Mouse (Mus musculus) layer of hippocampus, adult 18-20 months (tissue): Measurements from ENCODE around the gene Gm3404. TPM values are rescaled to one million over a fixed set of nuclear protein-coding genes. Genes with fewer than 3 reads are reported as not detected.
"Not testable (repeated sequence)": the region's sequence is repeated elsewhere in the genome, so short reads cannot be mapped to it uniquely, and the experiment has no call there.

Experiments
- DNase-seq, 2 experiments: peaks; one replicate each; pipeline ENCODE4 v3.0.0; 2022; ENCODE audit warnings: low spot score in 2 of 2
- long read RNA-seq: library from polyadenylated mRNA; stranded (forward); transcript quantifications from one replicate; pipeline ENCODE4 v2.0.0, GENCODE M21; 2021
- total RNA-seq, 2 experiments: library from RNA; stranded (reverse); gene quantifications; 2 replicates each; pipeline ENCODE4 v1.2.3; 2021

Gene Gm3404
- not detected for total RNA-seq
- long read RNA-seq = 0 reads

- not testable (repeated sequence) for DNase-seq
Observed at GRCm38 (mm10) chr5:146525501-146525900, at the start of gene Gm3404. Gene Gm3404, plus strand, starts transcription at chr5:146525801.

GRCm38 (mm10) chr5:146479564-146479963 lies 46.0 kb upstream of the Gm3404 start:
- DNase-seq = peak; percentile 20 to 67

GRCm38 (mm10) chr5:146481665-146482064 lies 43.9 kb upstream of the Gm3404 start, which contains the start of gene Gm6408:
Gene Gm6408, plus strand, starts transcription at chr5:146481965.
- not testable (repeated sequence) for DNase-seq

GRCm38 (mm10) chr5:146488959-146489358 lies 36.6 kb upstream of the Gm3404 start:
- peak in 1 of 2 experiments; percentile 56 for DNase-seq

GRCm38 (mm10) chr5:146491063-146491462 lies 34.5 kb upstream of the Gm3404 start, which contains the start of gene Gm6370:
Gene Gm6370, plus strand, starts transcription at chr5:146491363.
- DNase-seq = not testable (repeated sequence)

- not testable (repeated sequence) for DNase-seq
Observed at GRCm38 (mm10) chr5:146502099-146502498, 23.5 kb upstream of the Gm3404 start, which contains the start of gene 4930449I24Rik. Gene 4930449I24Rik, plus strand, starts transcription at chr5:146502399.

- DNase-seq = not testable (repeated sequence)
Observed at GRCm38 (mm10) chr5:146513823-146514222, 11.8 kb upstream of the Gm3404 start, which contains the start of gene Gm3402. Gene Gm3402, plus strand, starts transcription at chr5:146514123.

GRCm38 (mm10) chr5:146537347-146537746 lies 11.7 kb downstream of the Gm3404 start, which contains the start of gene Gm3409:
Gene Gm3409, plus strand, starts transcription at chr5:146537647.
- not testable (repeated sequence) for DNase-seq

- DNase-seq = not testable (repeated sequence)
Observed at GRCm38 (mm10) chr5:146555836-146556235, 30.2 kb downstream of the Gm3404 start, which contains the start of gene Gm3415. Gene Gm3415, plus strand, starts transcription at chr5:146556136.

GRCm38 (mm10) chr5:146564259-146564658 lies 38.7 kb downstream of the Gm3404 start:
- no peak for DNase-seq

GRCm38 (mm10) chr5:146567054-146567453 lies 41.5 kb downstream of the Gm3404 start:
- DNase-seq = no peak

- not testable (repeated sequence) for DNase-seq
Observed at GRCm38 (mm10) chr5:146570179-146570578, 44.6 kb downstream of the Gm3404 start.

- peak; percentile 74 to 91 for DNase-seq
Observed at GRCm38 (mm10) chr5:146571830-146572734, 46.5 kb downstream of the Gm3404 start.

- DNase-seq = not testable (repeated sequence)
Observed at GRCm38 (mm10) chr5:146572735-146573042, 47.1 kb downstream of the Gm3404 start.

GRCm38 (mm10) chr5:146576668-146577067 lies 51.1 kb downstream of the Gm3404 start:
- DNase-seq = no peak

Other genes with a start within 250 kb of the Gm3404 start
- gene Wasf3, start 140.8 kb upstream of the Gm3404 start, total RNA-seq = 100 to 1,000 TPM; 104 to 106 TPM
- gene Gm6408, start 43.8 kb upstream of the Gm3404 start, total RNA-seq = not detected
- not detected for gene Gm6370, start 34.4 kb upstream of the Gm3404 start, total RNA-seq
- not detected for gene 4930449I24Rik, start 23.4 kb upstream of the Gm3404 start, total RNA-seq
- gene Gm3402, start 11.7 kb upstream of the Gm3404 start, total RNA-seq = not detected
- not detected for gene Gm3409, start 11.8 kb downstream of the Gm3404 start, total RNA-seq
- not detected for gene Gm3415, start 30.3 kb downstream of the Gm3404 start, total RNA-seq
- 10 to 100 TPM; 33.5 to 37.5 TPM for gene Gpr12, start 59.4 kb downstream of the Gm3404 start, total RNA-seq